Mouse (Mus musculus): Measurements from ENCODE around the gene Ywhag. TPM values are rescaled to one million over a fixed set of nuclear protein-coding genes. Genes with fewer than 3 reads are reported as not detected.
A peak's percentile ranks its signal among the peaks of the same experiment; 100 is the strongest.

The Ywhag gene
- polyA plus RNA-seq, 1 experiment from 2014 or later = 429 TPM

- no peak for DNase-seq (ENCODE audit: low spot score)
- no peak overlapping the region for H3K9ac ChIP-seq
- H3K27me3 ChIP-seq (ENCODE audit: control insufficient read depth, insufficient read depth, low read length) = peaks cover 43% of the 10 kb centered on the region
- no peaks in the 10 kb centered on the region for H3K36me3 ChIP-seq (replicated peaks; ENCODE audit: control insufficient read depth, insufficient read depth)
- H3K9me3 ChIP-seq (ENCODE audit: control insufficient read depth, low read length) = no peaks in the 10 kb centered on the region
- H3K4me3 ChIP-seq (replicated peaks; ENCODE audit: low read length) = peak overlapping the region; percentile 7; the same call in 1 of the 2 replicates
- H3K4me2 ChIP-seq (replicated peaks) = peak overlapping the region; percentile 30
- ATAC-seq (ENCODE audit: low FRiP score) = no peak
- no peak overlapping the region for H3K27ac ChIP-seq
- no peaks in the 10 kb centered on the region; the same call in 1 of the 2 replicates for H3K4me1 ChIP-seq (replicated peaks; ENCODE audit: control insufficient read depth, insufficient read depth, low read length)
- WGBS = 8% methylated on average over 30 of the region's 30 CpGs
These were observed 45.8 kb downstream of the Ywhag start for GRCm38 (mm10) chr5:135888405-135889215.

GRCm38 (mm10) chr5:135887675-135888102, 46.7 kb downstream of the Ywhag start, which contains the start of gene Hspb1:
Gene Hspb1, plus strand, starts transcription at chr5:135887919.
- Histone ChIP-seq H3K9ac (no peak within 1 kb of the TSS), H3K36me3 (replicated peaks; ENCODE audit: control insufficient read depth, insufficient read depth) (no peaks in the 10 kb centered on the region), H3K27ac (no peak within 1 kb of the TSS), H3K4me1 (replicated peaks; ENCODE audit: control insufficient read depth, insufficient read depth, low read length) (no peaks in the 10 kb centered on the region; the same call in 1 of the 2 replicates), H3K4me3 (replicated peaks; ENCODE audit: low read length) (peak within 1 kb of the TSS; percentile 22), H3K4me2 (replicated peaks) (peak within 1 kb of the TSS; percentile 48), H3K27me3 (ENCODE audit: control insufficient read depth, insufficient read depth, low read length) (peaks cover 43% of the 10 kb centered on the region), H3K9me3 (ENCODE audit: control insufficient read depth, low read length) (no peaks in the 10 kb centered on the region)
- DNase-seq (ENCODE audit: low spot score) (no peak), ATAC-seq (ENCODE audit: low FRiP score) (0 out of 2 replicates have a peak, but pooled peaks have one; percentile 27)
- 2% methylated on average over 24 of the region's 24 CpGs for WGBS

- Histone ChIP-seq H3K4me2 (replicated peaks) (no peak overlapping the region), H3K27me3 (ENCODE audit: control insufficient read depth, insufficient read depth, low read length) (peaks cover 21% of the 10 kb centered on the region), H3K4me3 (replicated peaks; ENCODE audit: low read length) (no peak overlapping the region), H3K27ac (no peak overlapping the region), H3K9ac (no peak overlapping the region), H3K9me3 (ENCODE audit: control insufficient read depth, low read length) (no peaks in the 10 kb centered on the region), H3K36me3 (replicated peaks; ENCODE audit: control insufficient read depth, insufficient read depth) (no peaks in the 10 kb centered on the region), H3K4me1 (replicated peaks; ENCODE audit: control insufficient read depth, insufficient read depth, low read length) (peaks cover 5% of the 10 kb centered on the region)
- DNase-seq (ENCODE audit: low spot score) (no peak), ATAC-seq (ENCODE audit: low FRiP score) (no peak)
- WGBS = 77% methylated on average over 6 of the region's 6 CpGs
These were observed 49.8 kb downstream of the Ywhag start for GRCm38 (mm10) chr5:135884641-135885040.

- Histone ChIP-seq H3K9me3 (ENCODE audit: control insufficient read depth, low read length) (no peaks in the 10 kb centered on the region), H3K27me3 (ENCODE audit: control insufficient read depth, insufficient read depth, low read length) (no peaks in the 10 kb centered on the region), H3K27ac (no peak overlapping the region), H3K36me3 (replicated peaks; ENCODE audit: control insufficient read depth, insufficient read depth) (no peaks in the 10 kb centered on the region), H3K4me1 (replicated peaks; ENCODE audit: control insufficient read depth, insufficient read depth, low read length) (peaks cover 16% of the 10 kb centered on the region), H3K4me3 (replicated peaks; ENCODE audit: low read length) (no peak overlapping the region), H3K4me2 (replicated peaks) (no peak overlapping the region), H3K9ac (no peak overlapping the region)
- DNase-seq (ENCODE audit: low spot score) (no peak), ATAC-seq (ENCODE audit: low FRiP score) (peak; percentile 53; the same call in 1 of the 2 replicates)
- WGBS = 40% methylated on average over 13 of the region's 13 CpGs
These were observed 54.8 kb downstream of the Ywhag start for GRCm38 (mm10) chr5:135879449-135880158.

GRCm38 (mm10) chr5:135877831-135878231, 56.6 kb downstream of the Ywhag start:
- Histone ChIP-seq H3K27ac (no peak overlapping the region), H3K27me3 (ENCODE audit: control insufficient read depth, insufficient read depth, low read length) (no peaks in the 10 kb centered on the region), H3K4me3 (replicated peaks; ENCODE audit: low read length) (peak overlapping the region; percentile 21), H3K4me1 (replicated peaks; ENCODE audit: control insufficient read depth, insufficient read depth, low read length) (peaks cover 16% of the 10 kb centered on the region), H3K4me2 (replicated peaks) (peak overlapping the region; percentile 46), H3K9ac (peak overlapping the region; percentile 32; the same call in 1 of the 2 replicates), H3K36me3 (replicated peaks; ENCODE audit: control insufficient read depth, insufficient read depth) (peaks cover 8% of the 10 kb centered on the region), H3K9me3 (ENCODE audit: control insufficient read depth, low read length) (no peaks in the 10 kb centered on the region)
- DNase-seq (ENCODE audit: low spot score) (peak; percentile 77), ATAC-seq (ENCODE audit: low FRiP score) (0 out of 2 replicates have a peak, but pooled peaks have one; percentile 31)
- 2% methylated on average over 16 of the region's 16 CpGs for WGBS

- no peaks in the 10 kb centered on the region for H3K27me3 ChIP-seq (ENCODE audit: control insufficient read depth, insufficient read depth, low read length)
- 24% methylated on average over 8 of the region's 8 CpGs for WGBS
- H3K4me2 ChIP-seq (replicated peaks) = peak overlapping the region; percentile 46
- H3K27ac ChIP-seq = no peak overlapping the region
- no peaks in the 10 kb centered on the region for H3K9me3 ChIP-seq (ENCODE audit: control insufficient read depth, low read length)
- H3K4me3 ChIP-seq (replicated peaks; ENCODE audit: low read length) = peak overlapping the region; percentile 21
- H3K36me3 ChIP-seq (replicated peaks; ENCODE audit: control insufficient read depth, insufficient read depth) = peaks cover 8% of the 10 kb centered on the region
- ATAC-seq (ENCODE audit: low FRiP score) (no peak), DNase-seq (ENCODE audit: low spot score) (peak; percentile 69)
- peak overlapping the region; percentile 32; the same call in 1 of the 2 replicates for H3K9ac ChIP-seq
- H3K4me1 ChIP-seq (replicated peaks; ENCODE audit: control insufficient read depth, insufficient read depth, low read length) = peaks cover 16% of the 10 kb centered on the region
These were observed 57.2 kb downstream of the Ywhag start for GRCm38 (mm10) chr5:135877180-135877579.

- H3K9ac ChIP-seq = no peak overlapping the region
- H3K4me3 ChIP-seq (replicated peaks; ENCODE audit: low read length) = no peak overlapping the region
- 67% methylated on average over 9 of the region's 9 CpGs for WGBS
- ATAC-seq (ENCODE audit: low FRiP score) = no peak
- H3K27me3 ChIP-seq (ENCODE audit: control insufficient read depth, insufficient read depth, low read length) = peaks cover 1% of the 10 kb centered on the region; the same call in 1 of the 2 replicates
- no peaks in the 10 kb centered on the region for H3K9me3 ChIP-seq (ENCODE audit: control insufficient read depth, low read length)
- H3K4me1 ChIP-seq (replicated peaks; ENCODE audit: control insufficient read depth, insufficient read depth, low read length) = peaks cover 10% of the 10 kb centered on the region; the same call in 1 of the 2 replicates
- no peak for DNase-seq (ENCODE audit: low spot score)
- H3K27ac ChIP-seq = no peak overlapping the region
- peaks cover 18% of the 10 kb centered on the region for H3K36me3 ChIP-seq (replicated peaks; ENCODE audit: control insufficient read depth, insufficient read depth)
- H3K4me2 ChIP-seq (replicated peaks) = no peak overlapping the region
These were observed 60.7 kb downstream of the Ywhag start for GRCm38 (mm10) chr5:135873753-135874152.

GRCm38 (mm10) chr5:135872996-135873395, 61.4 kb downstream of the Ywhag start:
- Histone ChIP-seq H3K27ac (no peak overlapping the region), H3K9me3 (ENCODE audit: control insufficient read depth, low read length) (no peaks in the 10 kb centered on the region), H3K27me3 (ENCODE audit: control insufficient read depth, insufficient read depth, low read length) (peaks cover 4% of the 10 kb centered on the region; the same call in 1 of the 2 replicates), H3K9ac (no peak overlapping the region), H3K4me1 (replicated peaks; ENCODE audit: control insufficient read depth, insufficient read depth, low read length) (peaks cover 17% of the 10 kb centered on the region), H3K36me3 (replicated peaks; ENCODE audit: control insufficient read depth, insufficient read depth) (peaks cover 18% of the 10 kb centered on the region), H3K4me2 (replicated peaks) (no peak overlapping the region), H3K4me3 (replicated peaks; ENCODE audit: low read length) (no peak overlapping the region)
- WGBS = 16% methylated on average over 16 of the region's 16 CpGs
- DNase-seq (ENCODE audit: low spot score) = no peak
- no peak for ATAC-seq (ENCODE audit: low FRiP score)

GRCm38 (mm10) chr5:135870505-135870904, 63.9 kb downstream of the Ywhag start:
- no peak overlapping the region for H3K9ac ChIP-seq
- peaks cover 4% of the 10 kb centered on the region; the same call in 1 of the 2 replicates for H3K27me3 ChIP-seq (ENCODE audit: control insufficient read depth, insufficient read depth, low read length)
- DNase-seq (ENCODE audit: low spot score) (no peak), ATAC-seq (ENCODE audit: low FRiP score) (no peak)
- 94% methylated on average over 5 of the region's 5 CpGs for WGBS
- peaks cover 14% of the 10 kb centered on the region for H3K4me1 ChIP-seq (replicated peaks; ENCODE audit: control insufficient read depth, insufficient read depth, low read length)
- no peaks in the 10 kb centered on the region for H3K9me3 ChIP-seq (ENCODE audit: control insufficient read depth, low read length)
- no peak overlapping the region for H3K4me3 ChIP-seq (replicated peaks; ENCODE audit: low read length)
- peaks cover 18% of the 10 kb centered on the region for H3K36me3 ChIP-seq (replicated peaks; ENCODE audit: control insufficient read depth, insufficient read depth)
- H3K4me2 ChIP-seq (replicated peaks) = no peak overlapping the region
- H3K27ac ChIP-seq = no peak overlapping the region
